Mouse (Mus musculus): Measurements from ENCODE around the gene Gpr176. TPM values are rescaled to one million over a fixed set of nuclear protein-coding genes. Genes with fewer than 3 reads are reported as not detected.

Gpr176 gene
- polyA plus RNA-seq, 1 experiment from 2014 or later: 0.21 TPM

DNA sequence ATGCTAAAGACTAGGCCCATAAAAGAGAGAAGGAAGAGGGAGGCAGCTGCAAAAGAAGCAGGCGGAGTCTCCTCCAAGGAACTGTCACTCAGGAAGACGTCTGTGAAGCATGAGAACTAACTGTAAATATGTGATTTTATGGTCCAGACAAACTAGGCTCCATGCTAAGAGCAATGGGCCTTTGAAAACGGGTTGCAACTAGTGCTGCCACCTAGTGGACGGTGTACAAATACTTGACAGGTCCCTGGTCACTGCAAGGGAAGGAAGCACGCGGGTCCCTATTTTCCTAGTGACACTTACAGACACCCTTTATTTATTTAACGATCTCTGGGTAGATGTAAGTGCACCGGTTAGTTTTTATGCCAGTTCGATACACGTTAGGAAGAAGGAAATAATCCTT is 127.3 kb downstream of the Gpr176 start:
- H3K36me3 ChIP-seq (replicated peaks): no peaks in the 10 kb centered on the region
- 7% methylated on average over 10 of the region's 10 CpGs for WGBS (ENCODE audit: insufficient replicate concordance)
- no peaks in the 10 kb centered on the region for H3K27me3 ChIP-seq
- no peaks in the 10 kb centered on the region for H3K9me3 ChIP-seq (replicated peaks)
- H3K4me2 ChIP-seq: no peak overlapping the region
- no peaks in the 10 kb centered on the region for H3K4me1 ChIP-seq (replicated peaks)
- ATAC-seq (ENCODE audit: insufficient read depth): no peak
- no peak overlapping the region for H3K9ac ChIP-seq
- no peak overlapping the region for H3K27ac ChIP-seq (replicated peaks)
- H3K4me3 ChIP-seq (replicated peaks): no peak overlapping the region

DNA sequence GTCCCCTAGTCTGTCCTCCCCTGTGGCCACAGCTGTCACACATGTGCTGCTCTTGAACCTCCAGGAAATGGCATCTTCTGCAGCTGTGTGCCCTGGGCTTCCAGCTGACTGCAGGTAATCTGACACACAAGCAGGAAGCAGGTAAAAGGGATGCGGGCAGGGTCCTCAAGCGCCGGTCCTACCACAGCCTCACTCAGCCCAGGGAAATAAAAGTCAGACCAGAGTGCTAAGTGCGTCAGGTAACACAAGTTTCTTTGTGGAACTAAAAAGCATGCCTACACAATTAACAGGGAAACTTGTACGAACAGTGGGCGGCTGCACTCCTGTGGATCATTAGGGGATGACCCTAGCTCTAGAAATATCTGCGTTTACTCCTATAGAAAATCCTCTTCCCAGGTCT is 137.0 kb downstream of the Gpr176 start:
- Histone ChIP-seq H3K27ac (replicated peaks) (no peak overlapping the region), H3K4me1 (replicated peaks) (no peaks in the 10 kb centered on the region), H3K4me2 (no peak overlapping the region), H3K27me3 (no peaks in the 10 kb centered on the region), H3K9me3 (replicated peaks) (no peaks in the 10 kb centered on the region), H3K36me3 (replicated peaks) (no peaks in the 10 kb centered on the region), H3K9ac (no peak overlapping the region), H3K4me3 (replicated peaks) (no peak overlapping the region)
- no peak for ATAC-seq (ENCODE audit: insufficient read depth)
- WGBS (ENCODE audit: insufficient replicate concordance): 72% methylated on average over 7 of the region's 7 CpGs

DNA sequence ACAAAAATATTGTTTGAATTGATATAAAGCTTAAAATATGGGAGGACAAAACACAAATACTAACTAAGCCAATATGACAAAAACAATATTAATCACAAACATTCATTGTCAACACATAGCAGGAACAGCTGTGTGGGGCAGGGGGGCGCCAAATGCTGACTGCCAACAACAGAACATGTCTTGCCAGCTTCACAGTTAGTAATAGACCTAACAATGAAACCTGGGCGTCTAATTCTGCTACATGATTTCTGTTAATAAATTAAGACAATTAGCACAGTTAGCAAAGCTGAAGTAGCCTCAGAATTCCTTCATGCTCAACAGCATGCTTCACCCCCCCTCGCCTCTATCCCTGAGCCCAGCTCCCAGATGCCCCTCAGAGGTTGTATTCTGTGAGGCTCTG is 137.6 kb downstream of the Gpr176 start:
- WGBS (ENCODE audit: insufficient replicate concordance): 54% methylated on average over 3 of the region's 3 CpGs
- Histone ChIP-seq H3K27me3 (no peaks in the 10 kb centered on the region), H3K4me3 (replicated peaks) (no peak overlapping the region), H3K27ac (replicated peaks) (no peak overlapping the region), H3K4me2 (no peak overlapping the region), H3K4me1 (replicated peaks) (no peaks in the 10 kb centered on the region), H3K9me3 (replicated peaks) (no peaks in the 10 kb centered on the region), H3K36me3 (replicated peaks) (no peaks in the 10 kb centered on the region), H3K9ac (no peak overlapping the region)
- ATAC-seq (ENCODE audit: insufficient read depth): no peak

DNA sequence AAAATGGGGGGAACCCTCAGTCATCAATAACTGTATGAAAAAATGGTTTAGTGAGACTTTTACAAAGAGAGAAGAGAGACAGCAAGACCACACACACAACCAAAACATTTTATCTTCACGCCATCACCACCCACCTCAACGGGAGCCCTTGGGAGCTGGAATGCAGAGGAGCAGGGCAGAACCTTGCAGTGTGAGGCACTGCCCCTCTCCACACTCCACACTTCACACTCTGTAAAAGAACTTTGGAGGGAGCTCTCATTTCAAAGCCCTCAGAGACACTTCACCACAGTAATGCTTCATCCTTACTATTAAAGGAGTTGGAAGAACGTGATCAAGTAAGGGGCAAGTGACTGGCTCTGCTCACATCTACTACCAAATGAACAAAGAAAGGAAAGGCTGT is 142.7 kb downstream of the Gpr176 start:
- no peaks in the 10 kb centered on the region for H3K36me3 ChIP-seq (replicated peaks)
- H3K4me1 ChIP-seq (replicated peaks): no peaks in the 10 kb centered on the region
- ATAC-seq (ENCODE audit: insufficient read depth): no peak
- no peak overlapping the region for H3K9ac ChIP-seq
- H3K9me3 ChIP-seq (replicated peaks): no peaks in the 10 kb centered on the region
- H3K27me3 ChIP-seq: no peaks in the 10 kb centered on the region
- WGBS (ENCODE audit: insufficient replicate concordance): 55% methylated on average over 3 of the region's 3 CpGs
- no peak overlapping the region for H3K27ac ChIP-seq (replicated peaks)
- H3K4me3 ChIP-seq (replicated peaks): no peak overlapping the region
- no peak overlapping the region for H3K4me2 ChIP-seq

DNA sequence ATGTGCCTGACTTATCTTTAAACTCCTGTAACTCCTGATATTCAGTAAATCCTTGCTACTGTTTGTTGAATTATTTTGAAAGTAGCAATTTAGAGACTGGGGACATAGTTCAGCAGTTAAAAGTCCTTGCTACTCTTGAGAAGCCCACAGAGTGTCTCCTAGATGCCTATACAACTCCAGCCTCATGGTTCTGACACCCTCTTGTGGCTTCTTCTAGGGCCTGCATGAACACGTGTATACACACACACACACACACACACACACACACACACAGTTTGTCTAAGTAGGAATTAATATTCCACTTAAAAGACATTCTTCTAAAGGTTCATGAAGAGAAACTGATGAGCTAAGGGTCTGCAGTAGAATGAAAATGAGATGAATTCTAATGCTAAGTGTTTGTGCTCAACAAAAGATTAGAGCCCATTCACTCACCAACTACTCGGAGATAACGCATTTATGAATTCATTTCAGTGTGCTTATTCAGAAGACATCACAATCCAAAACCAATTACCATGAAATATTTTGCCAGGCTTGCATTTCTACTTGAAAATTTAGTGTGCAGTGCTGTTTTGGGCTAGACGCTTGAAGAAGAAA is 144.6 kb downstream of the Gpr176 start:
- Histone ChIP-seq H3K4me1 (replicated peaks) (no peaks in the 10 kb centered on the region), H3K36me3 (replicated peaks) (no peaks in the 10 kb centered on the region), H3K9me3 (replicated peaks) (no peaks in the 10 kb centered on the region), H3K27ac (replicated peaks) (no peak overlapping the region), H3K4me3 (replicated peaks) (no peak overlapping the region), H3K4me2 (no peak overlapping the region), H3K9ac (no peak overlapping the region), H3K27me3 (no peaks in the 10 kb centered on the region)
- ATAC-seq (ENCODE audit: insufficient read depth): no peak
- 72% methylated on average over 4 of the region's 4 CpGs for WGBS (ENCODE audit: insufficient replicate concordance)

Small RNA genes within 50 kb of the gene (microRNA-seq; reads per million reads assigned to microRNA genes)
- gene Gm22800: not detected

Other genes with a start within 250 kb of the Gpr176 start
- gene Fsip1, start 116.5 kb downstream of the Gpr176 start, polyA plus RNA-seq (2015; fragmentation: Nextera tagmentation; extraction: Ambion mirVana): 0.13 TPM in 1 of 2 replicates, not detected in the other
- 3.6 and 3.9 TPM in 2 replicates for gene Eif2ak4, start 15.2 kb upstream of the Gpr176 start, polyA plus RNA-seq (2015; fragmentation: Nextera tagmentation; extraction: Ambion mirVana)
- gene Srp14, start 106.3 kb upstream of the Gpr176 start, polyA plus RNA-seq (2015; fragmentation: Nextera tagmentation; extraction: Ambion mirVana): 91.1 and 96.9 TPM in 2 replicates
- 0.30 and 0.39 TPM in 2 replicates for gene Bmf, start 176.3 kb upstream of the Gpr176 start, polyA plus RNA-seq (2015; fragmentation: Nextera tagmentation; extraction: Ambion mirVana)
- 43.6 and 47.1 TPM in 2 replicates for gene Bub1b, start 224.8 kb upstream of the Gpr176 start, polyA plus RNA-seq (2015; fragmentation: Nextera tagmentation; extraction: Ambion mirVana)

Measured in liver, embryonic 15.5 days (tissue).